Mouse (Mus musculus): Measurements from ENCODE around the gene Slit3. TPM values are rescaled to one million over a fixed set of nuclear protein-coding genes. Genes with fewer than 3 reads are reported as not detected.
A peak's percentile ranks its signal among the peaks of the same experiment; 100 is the strongest.

Slit3 gene
- polyA plus RNA-seq, 1 experiment from 2014 or later: 2.3 TPM

DNA sequence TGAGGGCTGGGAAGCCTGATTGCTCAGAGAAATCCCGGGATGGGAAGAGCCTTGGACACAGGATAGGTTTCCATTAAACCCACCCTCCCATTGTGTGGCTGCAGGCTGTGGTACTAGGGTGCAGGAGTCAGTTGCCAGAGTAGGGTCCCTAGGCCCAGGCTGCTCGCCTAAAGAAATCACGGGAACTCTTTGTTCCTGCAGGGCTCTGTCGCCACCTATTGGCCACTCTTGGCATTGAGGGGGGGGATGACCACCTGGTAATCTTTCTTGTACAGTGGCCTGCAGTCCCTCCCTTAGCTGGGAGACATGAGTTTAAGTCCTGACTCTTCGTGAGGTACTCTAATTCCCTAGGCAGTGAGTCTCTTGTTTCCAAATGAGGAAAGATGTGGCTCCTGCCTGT is 572.1 kb downstream of the Slit3 start:
- H3K9me3 ChIP-seq (replicated peaks; ENCODE audit: control insufficient read depth, low read length): no peaks in the 10 kb centered on the region
- 12% methylated on average over 5 of the region's 5 CpGs for WGBS
- peak; percentile 78 for DNase-seq (ENCODE audit: low spot score)
- no peak overlapping the region for H3K4me2 ChIP-seq (ENCODE audit: low read length)
- H3K27me3 ChIP-seq (replicated peaks; ENCODE audit: control insufficient read depth, insufficient read depth, low read length): no peaks in the 10 kb centered on the region
- no peak overlapping the region for H3K4me3 ChIP-seq (ENCODE audit: low read depth, low read length)
- H3K9ac ChIP-seq (ENCODE audit: low read length): no peak overlapping the region
- no peaks in the 10 kb centered on the region for H3K4me1 ChIP-seq (ENCODE audit: control insufficient read depth, insufficient read depth, low read length)
- H3K27ac ChIP-seq (ENCODE audit: low read depth, low read length): no peak overlapping the region
- no peaks in the 10 kb centered on the region for H3K36me3 ChIP-seq (ENCODE audit: control insufficient read depth, insufficient read depth, low read length)
- ATAC-seq: peak; percentile 68

DNA sequence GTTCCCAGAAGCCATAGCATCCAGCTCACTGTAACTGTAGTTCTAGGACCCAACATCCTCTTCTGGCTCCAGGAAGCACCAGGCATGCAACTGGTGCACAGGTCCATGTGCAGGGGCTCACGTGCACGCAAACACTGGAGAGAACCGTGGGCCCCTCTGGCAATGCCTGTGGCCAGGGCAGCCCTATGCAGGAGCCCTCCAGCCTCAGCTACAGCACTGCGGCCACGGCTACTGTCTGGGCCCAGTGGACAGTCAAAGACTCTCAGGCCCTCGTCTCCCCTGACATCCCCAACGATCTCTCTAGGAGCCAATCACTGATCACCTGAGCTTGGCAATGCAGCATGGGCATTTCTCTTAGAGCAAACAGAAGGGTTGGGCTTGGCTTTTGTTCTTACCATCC is 572.6 kb downstream of the Slit3 start:
- Histone ChIP-seq H3K27me3 (replicated peaks; ENCODE audit: control insufficient read depth, insufficient read depth, low read length) (no peaks in the 10 kb centered on the region), H3K9ac (ENCODE audit: low read length) (no peak overlapping the region), H3K27ac (ENCODE audit: low read depth, low read length) (no peak overlapping the region), H3K4me2 (ENCODE audit: low read length) (no peak overlapping the region), H3K4me3 (ENCODE audit: low read depth, low read length) (no peak overlapping the region), H3K4me1 (ENCODE audit: control insufficient read depth, insufficient read depth, low read length) (no peaks in the 10 kb centered on the region), H3K9me3 (replicated peaks; ENCODE audit: control insufficient read depth, low read length) (no peaks in the 10 kb centered on the region), H3K36me3 (ENCODE audit: control insufficient read depth, insufficient read depth, low read length) (no peaks in the 10 kb centered on the region)
- no peak for DNase-seq (ENCODE audit: low spot score)
- ATAC-seq: no peak; the same call in 1 of the 2 replicates
- WGBS: 77% methylated on average over 7 of the region's 7 CpGs

DNA sequence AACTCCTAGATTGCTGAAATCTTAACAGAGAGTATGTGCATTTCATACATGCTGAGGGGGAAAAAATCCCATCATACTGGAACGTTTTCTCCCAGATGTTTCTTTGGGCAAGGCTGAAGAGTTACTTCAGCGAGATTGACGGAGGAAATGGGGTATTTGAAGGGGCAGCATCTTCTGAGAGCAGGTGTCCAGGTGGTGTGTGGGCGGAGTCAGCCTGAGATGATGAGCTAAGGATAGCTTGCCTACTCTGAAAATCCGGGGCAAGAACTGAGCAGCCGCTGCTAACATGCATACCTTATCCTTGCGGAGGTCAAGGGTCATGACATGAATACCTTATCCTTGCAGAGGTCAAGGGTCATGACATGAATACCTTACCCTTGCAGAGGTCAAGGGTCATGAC is 576.5 kb downstream of the Slit3 start:
- Histone ChIP-seq H3K4me1 (ENCODE audit: control insufficient read depth, insufficient read depth, low read length) (no peaks in the 10 kb centered on the region), H3K27me3 (replicated peaks; ENCODE audit: control insufficient read depth, insufficient read depth, low read length) (no peaks in the 10 kb centered on the region), H3K36me3 (ENCODE audit: control insufficient read depth, insufficient read depth, low read length) (no peaks in the 10 kb centered on the region), H3K9ac (ENCODE audit: low read length) (no peak overlapping the region), H3K4me3 (ENCODE audit: low read depth, low read length) (no peak overlapping the region), H3K4me2 (ENCODE audit: low read length) (no peak overlapping the region), H3K9me3 (replicated peaks; ENCODE audit: control insufficient read depth, low read length) (no peaks in the 10 kb centered on the region), H3K27ac (ENCODE audit: low read depth, low read length) (no peak overlapping the region)
- no peak for ATAC-seq
- 89% methylated on average over 7 of the region's 7 CpGs for WGBS
- DNase-seq (ENCODE audit: low spot score): peak; percentile 7

DNA sequence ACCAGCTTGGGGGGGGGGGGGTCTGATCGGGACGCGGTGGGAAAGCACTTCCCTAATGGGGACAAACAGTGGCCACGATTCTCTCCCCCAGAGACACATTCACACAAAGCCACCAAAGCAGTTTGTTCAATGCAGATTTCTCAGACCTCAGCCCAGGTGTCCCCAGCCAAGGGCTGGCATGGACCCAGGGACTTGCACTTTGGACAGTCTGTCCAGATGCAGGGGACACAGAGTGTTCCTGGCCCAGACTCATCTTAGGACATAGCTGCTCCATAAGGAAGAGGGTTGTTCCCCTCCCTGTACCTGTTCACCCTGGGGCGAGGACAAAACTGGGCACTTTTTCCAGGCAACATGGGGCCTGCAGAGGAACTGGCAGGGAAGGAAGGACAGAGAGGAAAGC is 577.9 kb downstream of the Slit3 start:
- DNase-seq (ENCODE audit: low spot score) (no peak), ATAC-seq (no peak)
- Histone ChIP-seq H3K4me3 (ENCODE audit: low read depth, low read length) (no peak overlapping the region), H3K36me3 (ENCODE audit: control insufficient read depth, insufficient read depth, low read length) (no peaks in the 10 kb centered on the region), H3K27ac (ENCODE audit: low read depth, low read length) (no peak overlapping the region), H3K4me1 (ENCODE audit: control insufficient read depth, insufficient read depth, low read length) (no peaks in the 10 kb centered on the region), H3K9ac (ENCODE audit: low read length) (no peak overlapping the region), H3K4me2 (ENCODE audit: low read length) (no peak overlapping the region), H3K9me3 (replicated peaks; ENCODE audit: control insufficient read depth, low read length) (no peaks in the 10 kb centered on the region), H3K27me3 (replicated peaks; ENCODE audit: control insufficient read depth, insufficient read depth, low read length) (no peaks in the 10 kb centered on the region)
- WGBS: 90% methylated on average over 5 of the region's 5 CpGs

DNA sequence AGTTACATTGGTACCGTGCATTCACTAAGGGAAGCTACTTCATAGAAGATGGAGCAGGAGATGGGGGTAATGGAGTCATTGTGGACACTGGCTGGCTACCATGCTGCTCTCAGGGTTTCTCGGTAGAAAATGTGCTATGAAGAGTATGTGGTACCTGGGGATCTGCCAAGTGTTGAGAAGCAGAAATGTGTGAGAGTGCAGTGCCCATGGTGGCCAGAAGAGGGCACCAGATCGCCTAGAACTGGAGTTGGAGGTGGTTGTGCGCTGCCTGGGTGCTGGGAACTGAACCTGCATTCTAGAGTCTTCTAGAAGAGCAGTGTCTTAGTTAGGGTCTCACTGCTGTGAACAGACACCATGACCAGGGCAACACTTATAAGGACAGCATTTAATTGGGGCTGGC is 582.4 kb downstream of the Slit3 start:
- Histone ChIP-seq H3K9me3 (replicated peaks; ENCODE audit: control insufficient read depth, low read length) (no peaks in the 10 kb centered on the region), H3K4me1 (ENCODE audit: control insufficient read depth, insufficient read depth, low read length) (no peaks in the 10 kb centered on the region), H3K36me3 (ENCODE audit: control insufficient read depth, insufficient read depth, low read length) (no peaks in the 10 kb centered on the region), H3K4me3 (ENCODE audit: low read depth, low read length) (no peak overlapping the region), H3K27me3 (replicated peaks; ENCODE audit: control insufficient read depth, insufficient read depth, low read length) (no peaks in the 10 kb centered on the region), H3K4me2 (ENCODE audit: low read length) (no peak overlapping the region), H3K9ac (ENCODE audit: low read length) (no peak overlapping the region), H3K27ac (ENCODE audit: low read depth, low read length) (no peak overlapping the region)
- WGBS: 74% methylated on average over 4 of the region's 4 CpGs
- no peak for DNase-seq (ENCODE audit: low spot score)
- no peak for ATAC-seq

DNA sequence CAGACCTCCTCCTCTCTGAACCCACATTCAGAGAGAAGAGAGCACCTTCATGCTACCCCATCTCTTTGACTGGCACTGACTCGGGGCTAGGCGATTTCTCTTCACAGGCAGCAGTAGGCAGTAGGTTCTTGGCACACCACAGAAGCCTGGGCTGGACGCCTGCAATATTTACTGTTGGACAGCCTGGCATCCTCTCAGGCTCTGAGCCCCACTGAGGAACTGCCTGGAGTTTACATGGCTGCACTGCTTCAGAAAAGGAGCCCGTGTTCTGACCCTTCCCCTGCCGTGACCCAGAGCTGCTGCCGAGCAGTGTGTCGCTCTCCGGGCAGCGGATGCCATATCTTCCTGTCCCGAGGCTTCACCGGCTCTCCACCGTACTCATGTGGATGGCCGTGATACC is 583.4 kb downstream of the Slit3 start:
- no peaks in the 10 kb centered on the region for H3K4me1 ChIP-seq (ENCODE audit: control insufficient read depth, insufficient read depth, low read length)
- no peaks in the 10 kb centered on the region for H3K27me3 ChIP-seq (replicated peaks; ENCODE audit: control insufficient read depth, insufficient read depth, low read length)
- DNase-seq (ENCODE audit: low spot score): no peak
- H3K4me2 ChIP-seq (ENCODE audit: low read length): no peak overlapping the region
- H3K27ac ChIP-seq (ENCODE audit: low read depth, low read length): no peak overlapping the region
- H3K9me3 ChIP-seq (replicated peaks; ENCODE audit: control insufficient read depth, low read length): no peaks in the 10 kb centered on the region
- no peak for ATAC-seq
- H3K4me3 ChIP-seq (ENCODE audit: low read depth, low read length): no peak overlapping the region
- 94% methylated on average over 13 of the region's 13 CpGs for WGBS
- no peaks in the 10 kb centered on the region for H3K36me3 ChIP-seq (ENCODE audit: control insufficient read depth, insufficient read depth, low read length)
- H3K9ac ChIP-seq (ENCODE audit: low read length): no peak overlapping the region

DNA sequence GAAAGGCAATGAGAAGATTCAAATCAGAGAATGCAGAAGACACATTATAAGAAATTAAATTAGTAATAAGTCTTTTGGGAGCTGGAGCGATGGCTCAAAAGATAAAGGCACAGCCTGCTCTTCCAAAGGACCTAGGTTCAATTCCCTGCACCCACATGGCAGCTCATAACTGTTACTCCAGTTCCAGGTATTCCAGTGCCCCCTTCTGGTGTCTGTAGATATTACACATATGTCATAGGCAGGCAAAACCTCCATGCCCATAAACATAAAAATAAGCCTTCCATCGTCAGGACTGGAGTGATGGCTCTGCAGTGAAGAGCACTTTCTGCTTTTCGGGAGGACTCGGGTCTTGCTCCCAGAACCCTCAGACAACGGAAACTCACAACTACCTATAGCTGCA is 583.9 kb downstream of the Slit3 start:
- no peak overlapping the region for H3K9ac ChIP-seq (ENCODE audit: low read length)
- no peak overlapping the region for H3K27ac ChIP-seq (ENCODE audit: low read depth, low read length)
- DNase-seq (ENCODE audit: low spot score) (no peak), ATAC-seq (no peak)
- WGBS: 94% methylated on average over 5 of the region's 5 CpGs
- H3K27me3 ChIP-seq (replicated peaks; ENCODE audit: control insufficient read depth, insufficient read depth, low read length): no peaks in the 10 kb centered on the region
- no peaks in the 10 kb centered on the region for H3K4me1 ChIP-seq (ENCODE audit: control insufficient read depth, insufficient read depth, low read length)
- H3K4me2 ChIP-seq (ENCODE audit: low read length): no peak overlapping the region
- H3K4me3 ChIP-seq (ENCODE audit: low read depth, low read length): no peak overlapping the region
- H3K9me3 ChIP-seq (replicated peaks; ENCODE audit: control insufficient read depth, low read length): no peaks in the 10 kb centered on the region
- no peaks in the 10 kb centered on the region for H3K36me3 ChIP-seq (ENCODE audit: control insufficient read depth, insufficient read depth, low read length)

DNA sequence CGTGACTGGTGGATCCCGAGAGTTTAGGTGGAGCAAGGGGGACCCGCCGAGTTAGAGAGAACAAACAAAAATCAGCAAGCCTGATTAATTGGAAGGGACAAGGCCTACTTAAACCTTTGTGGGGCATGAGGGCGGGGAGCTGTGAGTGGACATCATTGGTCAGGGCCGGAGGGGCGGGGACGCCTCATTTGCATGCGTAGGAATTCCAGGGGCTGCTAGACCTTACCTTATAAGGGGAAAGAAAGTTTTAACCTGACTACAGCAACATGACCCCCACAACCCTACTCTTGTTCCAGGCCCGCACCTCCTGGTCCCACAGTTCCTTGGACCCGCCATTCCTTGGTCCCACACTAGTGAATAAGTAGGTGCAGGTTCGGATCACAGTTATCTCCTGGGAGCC is 586.4 kb downstream of the Slit3 start:
- Histone ChIP-seq H3K9ac (ENCODE audit: low read length) (no peak overlapping the region), H3K27me3 (replicated peaks; ENCODE audit: control insufficient read depth, insufficient read depth, low read length) (no peaks in the 10 kb centered on the region)

DNA sequence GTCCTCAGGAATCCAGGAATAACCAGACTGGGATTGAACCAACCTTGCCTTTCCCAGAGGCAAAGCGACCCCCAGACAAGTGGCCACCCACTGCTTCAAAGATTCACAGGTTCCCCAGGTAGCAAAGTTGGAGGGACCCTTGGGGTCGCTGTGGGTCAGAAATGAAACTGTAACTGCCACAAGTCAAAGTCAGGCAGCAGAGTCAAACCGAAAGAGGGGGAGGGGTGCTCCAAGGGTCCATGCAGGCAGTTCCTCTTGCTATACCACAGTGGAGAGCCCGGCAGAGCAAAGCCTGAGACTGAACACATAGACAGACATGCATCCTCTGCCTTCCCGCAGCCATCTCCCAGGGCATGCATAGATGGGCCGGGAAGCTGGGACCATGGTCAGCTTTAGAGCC is 590.3 kb downstream of the Slit3 start:
- 81% methylated on average over 6 of the region's 6 CpGs for WGBS
- no peak for ATAC-seq
- no peaks in the 10 kb centered on the region for H3K9me3 ChIP-seq (replicated peaks; ENCODE audit: control insufficient read depth, low read length)
- no peaks in the 10 kb centered on the region for H3K36me3 ChIP-seq (ENCODE audit: control insufficient read depth, insufficient read depth, low read length)
- DNase-seq (ENCODE audit: low spot score): no peak
- H3K9ac ChIP-seq (ENCODE audit: low read length): no peak overlapping the region
- H3K4me1 ChIP-seq (ENCODE audit: control insufficient read depth, insufficient read depth, low read length): no peaks in the 10 kb centered on the region
- no peak overlapping the region for H3K27ac ChIP-seq (ENCODE audit: low read depth, low read length)
- no peak overlapping the region for H3K4me3 ChIP-seq (ENCODE audit: low read depth, low read length)
- no peaks in the 10 kb centered on the region for H3K27me3 ChIP-seq (replicated peaks; ENCODE audit: control insufficient read depth, insufficient read depth, low read length)
- H3K4me2 ChIP-seq (ENCODE audit: low read length): no peak overlapping the region

More for the DNA sequence above, 586.4 kb downstream of the Slit3 start:
- Histone ChIP-seq H3K9me3 (replicated peaks; ENCODE audit: control insufficient read depth, low read length) (no peaks in the 10 kb centered on the region), H3K4me3 (ENCODE audit: low read depth, low read length) (no peak overlapping the region), H3K36me3 (ENCODE audit: control insufficient read depth, insufficient read depth, low read length) (no peaks in the 10 kb centered on the region), H3K4me1 (ENCODE audit: control insufficient read depth, insufficient read depth, low read length) (no peaks in the 10 kb centered on the region), H3K4me2 (ENCODE audit: low read length) (no peak overlapping the region), H3K27ac (ENCODE audit: low read depth, low read length) (no peak overlapping the region)
- DNase-seq (ENCODE audit: low spot score) (no peak), ATAC-seq (no peak)
- 95% methylated on average over 12 of the region's 12 CpGs for WGBS

DNA sequence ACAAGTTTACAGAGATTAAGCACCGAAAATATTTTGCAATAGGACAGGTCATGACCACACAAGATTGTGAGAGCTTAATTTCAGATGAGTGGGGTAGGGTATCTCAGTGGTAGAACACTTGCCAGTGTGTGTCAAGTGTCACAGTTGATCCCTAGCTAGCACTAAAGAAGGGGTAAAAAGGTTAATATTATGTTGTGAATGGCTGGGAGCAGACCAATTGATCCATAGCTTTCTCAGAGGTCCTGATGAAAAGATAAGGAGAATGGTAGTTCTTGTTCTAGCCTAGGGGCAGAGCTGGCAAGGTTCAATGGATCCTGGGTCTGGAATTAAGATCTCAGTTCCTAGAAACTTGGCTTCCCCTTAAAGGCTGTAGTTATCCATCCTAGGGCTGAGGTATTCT is 597.9 kb downstream of the Slit3 start:
- no peak for DNase-seq (ENCODE audit: low spot score)
- no peak overlapping the region for H3K4me2 ChIP-seq (ENCODE audit: low read length)
- H3K27me3 ChIP-seq (replicated peaks; ENCODE audit: control insufficient read depth, insufficient read depth, low read length): no peaks in the 10 kb centered on the region
- H3K4me3 ChIP-seq (ENCODE audit: low read depth, low read length): no peak overlapping the region
- no peaks in the 10 kb centered on the region for H3K36me3 ChIP-seq (ENCODE audit: control insufficient read depth, insufficient read depth, low read length)
- ATAC-seq: no peak
- 77% methylated on average over 1 of the region's 1 CpGs for WGBS
- no peaks in the 10 kb centered on the region for H3K9me3 ChIP-seq (replicated peaks; ENCODE audit: control insufficient read depth, low read length)
- no peak overlapping the region for H3K9ac ChIP-seq (ENCODE audit: low read length)
- H3K4me1 ChIP-seq (ENCODE audit: control insufficient read depth, insufficient read depth, low read length): no peaks in the 10 kb centered on the region
- no peak overlapping the region for H3K27ac ChIP-seq (ENCODE audit: low read depth, low read length)
